Mouse (Mus musculus): ENCODE results near the gene Dcun1d5.
A peak's percentile ranks its signal among the peaks of the same experiment; 100 is the strongest.
"Not testable (repeated sequence)": the region's sequence is repeated elsewhere in the genome, so short reads cannot be mapped to it uniquely, and the experiment has no call there.

Dcun1d5 gene

DNA sequence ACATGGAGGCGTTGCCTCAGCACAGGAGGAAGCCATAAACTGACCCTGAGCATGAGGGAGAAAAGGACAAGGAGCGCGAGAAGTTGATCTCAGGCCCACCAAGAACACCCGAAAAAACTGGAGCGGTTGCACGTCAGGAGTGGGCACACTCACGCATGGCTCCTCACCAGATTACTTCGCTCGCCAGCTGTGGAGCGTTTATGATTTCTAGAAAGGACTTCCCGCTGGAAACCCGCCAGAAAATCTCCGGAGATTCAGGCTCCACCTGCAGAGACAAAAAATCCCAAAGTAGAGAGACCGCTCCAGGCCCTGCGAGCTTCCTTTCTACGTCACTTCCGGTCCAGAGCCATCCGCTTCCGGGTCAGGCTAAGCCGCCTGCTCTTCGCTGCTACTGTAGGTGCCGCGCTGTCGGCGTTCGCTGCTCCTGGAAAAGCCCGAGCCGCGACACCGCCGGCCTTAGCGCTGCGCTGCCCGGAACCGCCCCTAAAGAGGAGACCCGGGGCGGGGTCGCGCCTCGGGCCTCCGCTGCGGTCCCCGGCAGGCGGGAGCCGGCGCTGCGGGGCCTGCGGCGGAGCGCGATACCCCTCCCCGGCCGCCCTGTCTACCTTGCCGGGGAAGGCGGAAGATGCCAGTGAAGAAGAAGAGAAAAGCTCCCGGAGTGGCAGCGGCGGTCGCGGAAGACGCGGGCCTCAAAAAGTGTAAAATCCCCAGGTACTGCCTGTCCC is at the start of gene Dcun1d5, which contains the start of gene Dync2h1:
TSS of gene Dcun1d5 (plus strand) at position 349 of the 725 bp plus-strand sequence.
TSS of gene Dync2h1 (minus strand) at position 275 of the 725 bp plus-strand sequence.
- DNase-seq = peak; percentile 96

DNA sequence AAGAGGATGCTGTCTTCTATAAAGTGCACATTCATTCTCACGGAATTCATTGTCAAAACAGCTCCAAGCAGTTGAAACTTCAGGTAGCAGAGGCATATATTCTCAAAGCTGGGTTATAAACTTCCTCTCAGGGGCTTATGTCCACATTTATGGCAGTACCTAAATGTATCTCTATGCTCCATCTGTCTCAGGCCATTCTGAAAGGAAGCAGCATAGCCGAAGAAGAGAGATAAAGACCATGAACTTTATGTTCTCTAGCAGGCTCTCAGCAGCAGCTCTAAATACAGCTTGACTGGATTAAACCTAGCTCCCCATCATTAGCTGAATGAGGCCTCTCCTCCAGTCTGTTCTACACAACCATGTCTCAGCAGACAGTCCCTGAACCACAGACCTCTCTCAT is 29.9 kb upstream of the Dcun1d5 start:
- no peak for DNase-seq

DNA sequence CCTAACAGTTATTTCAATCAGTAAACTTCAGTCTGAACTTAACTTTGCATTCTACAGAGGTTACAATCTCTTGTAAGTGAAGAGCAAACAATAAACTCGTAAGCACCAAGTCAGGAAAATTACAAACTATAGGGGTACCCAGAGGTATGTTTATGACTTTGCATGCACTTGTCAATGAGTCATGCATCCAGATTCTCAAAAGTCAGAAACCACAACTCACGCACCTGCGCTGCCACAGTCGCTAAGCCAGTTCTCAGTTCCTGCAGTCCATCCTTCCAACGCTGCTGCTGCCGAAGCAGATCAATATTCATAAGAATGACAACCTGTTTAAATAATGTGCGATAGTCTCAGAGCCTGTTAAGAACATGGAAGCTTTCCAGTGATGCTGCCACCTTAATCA is 25.7 kb upstream of the Dcun1d5 start:
- no peak for DNase-seq

DNA sequence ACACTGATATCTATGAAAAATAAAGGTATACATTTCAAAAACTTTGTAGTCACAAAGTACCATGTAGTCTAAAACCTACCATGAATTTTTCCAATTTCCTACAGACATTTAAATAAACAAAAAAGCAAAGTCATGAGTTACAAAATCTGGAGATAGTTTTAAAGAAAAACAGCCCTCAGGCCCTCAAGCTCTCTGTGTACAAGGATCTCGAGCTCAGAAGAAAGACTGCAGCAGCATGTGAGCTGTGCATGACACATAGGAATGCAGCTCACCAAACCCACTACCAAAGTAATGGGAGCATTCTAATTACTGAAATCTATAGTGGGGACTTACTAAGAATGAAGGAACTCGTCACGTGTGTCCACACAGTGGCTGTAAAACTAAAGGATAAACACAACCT is 24.6 kb upstream of the Dcun1d5 start:
- no peak for DNase-seq

DNA sequence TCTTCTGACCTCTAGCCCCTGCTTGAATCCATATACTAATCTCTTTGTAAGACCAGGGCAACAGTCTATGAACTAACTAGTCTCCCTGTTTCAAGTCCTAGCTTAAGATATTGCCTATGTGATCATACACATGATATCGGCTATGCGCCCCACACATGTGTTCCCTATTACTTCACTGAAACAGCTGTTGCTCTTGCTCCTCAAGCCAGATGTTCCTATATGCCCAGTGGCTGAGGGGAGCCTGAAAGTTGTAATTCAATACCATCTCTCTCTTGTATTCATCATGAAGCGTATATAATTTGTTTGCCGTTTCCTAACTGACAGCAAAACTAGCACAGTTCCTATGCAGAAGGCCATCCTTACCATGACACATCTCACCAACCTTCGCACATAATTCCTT is 23.6 kb upstream of the Dcun1d5 start:
- DNase-seq = no peak

DNA sequence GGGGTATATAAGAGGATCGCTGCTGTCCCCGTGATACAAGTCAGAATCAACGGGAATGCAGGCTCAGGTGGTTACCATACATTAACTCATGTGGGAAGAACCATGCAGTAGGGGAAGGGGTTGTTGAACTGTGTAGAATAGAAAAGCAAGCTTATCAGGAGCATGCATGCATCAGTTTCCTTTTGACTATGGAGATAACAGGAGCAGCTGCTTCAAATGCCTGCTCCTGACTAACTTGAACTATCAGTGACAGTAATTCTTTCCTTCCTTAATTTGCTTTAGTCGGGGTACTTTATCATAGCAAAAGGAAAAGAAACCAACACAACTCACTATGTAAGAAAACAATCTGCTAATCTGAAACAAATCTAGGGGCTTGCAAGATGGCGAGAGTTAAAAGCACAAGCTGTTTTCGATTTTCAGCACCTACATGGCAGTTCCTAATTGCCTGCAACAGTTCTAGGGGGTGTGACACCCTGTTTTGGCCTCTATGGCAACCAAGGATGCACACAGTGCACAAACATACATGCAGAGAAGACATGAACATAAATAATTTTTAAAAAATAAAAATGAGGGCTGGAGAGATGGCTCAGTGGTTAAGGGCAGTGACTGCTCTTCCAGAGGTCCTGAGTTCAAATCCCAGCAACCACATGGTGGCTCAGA is 16.9 kb upstream of the Dcun1d5 start:
- no peak for DNase-seq

DNA sequence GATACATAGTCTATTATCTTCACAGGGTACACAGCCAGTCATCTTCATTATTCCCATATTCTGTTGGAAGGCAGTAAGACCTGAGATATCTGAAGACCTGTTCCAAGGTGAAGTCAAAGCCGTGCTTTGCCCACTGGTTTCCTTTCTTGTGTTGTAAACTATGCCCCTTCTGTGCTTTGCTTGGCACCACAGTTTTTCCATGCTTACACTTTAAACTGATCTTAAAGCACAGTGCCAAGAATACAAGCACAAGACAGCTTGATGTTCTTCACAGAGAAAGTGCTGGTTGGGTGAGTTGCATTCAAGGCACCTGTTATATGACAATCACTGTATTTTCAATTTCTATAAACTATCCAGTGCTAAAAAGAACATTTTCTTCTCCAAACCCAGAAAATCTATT is 10.6 kb upstream of the Dcun1d5 start:
- DNase-seq = no peak

DNA sequence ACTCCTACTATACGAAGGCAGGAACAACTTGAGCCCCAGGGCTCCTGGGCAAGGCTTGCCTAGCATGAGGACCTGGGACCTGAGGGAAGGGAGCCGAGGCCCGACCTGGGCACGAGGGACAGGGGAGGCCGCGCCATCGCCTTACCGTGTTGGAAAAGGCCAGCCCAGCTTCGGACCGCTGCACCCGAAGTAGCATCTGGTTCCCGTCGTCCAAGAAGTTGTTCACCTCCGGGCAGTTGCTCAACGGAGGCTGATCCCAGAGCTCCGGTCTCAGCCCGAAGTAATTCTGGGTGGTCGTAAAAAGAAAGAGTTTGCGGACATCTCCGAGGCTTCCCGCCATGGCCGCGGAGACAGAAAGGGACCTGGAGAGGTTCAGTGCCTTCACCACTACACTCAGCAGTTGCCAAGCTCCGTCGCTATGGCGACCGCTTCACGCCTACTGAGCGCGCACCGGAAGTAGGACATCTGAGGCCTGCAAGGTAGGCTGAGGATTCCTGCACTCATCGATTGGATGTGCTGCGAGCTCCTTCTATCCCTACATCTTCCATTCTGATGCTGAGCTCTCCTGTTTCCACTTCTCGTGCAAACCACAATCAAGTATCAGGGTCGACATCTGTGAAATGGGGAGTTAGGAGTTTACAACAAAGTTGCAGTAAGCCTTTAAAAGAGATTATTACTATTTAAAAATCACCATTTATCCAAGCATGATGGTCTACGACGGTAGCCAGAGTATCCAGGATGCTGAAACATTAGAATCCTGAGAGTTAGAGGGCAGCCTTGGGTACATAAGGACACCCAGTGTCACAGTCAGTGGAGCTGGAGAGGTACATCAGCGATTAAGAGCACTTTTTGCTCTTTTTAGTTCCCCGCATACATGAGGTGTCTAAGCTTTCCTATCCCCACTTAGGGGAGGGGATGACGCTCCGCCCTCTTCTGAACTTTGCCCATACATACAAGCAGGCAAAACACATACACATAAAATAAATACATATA is 7.4 kb upstream of the Dcun1d5 start:
- peak; percentile 96 for DNase-seq

DNA sequence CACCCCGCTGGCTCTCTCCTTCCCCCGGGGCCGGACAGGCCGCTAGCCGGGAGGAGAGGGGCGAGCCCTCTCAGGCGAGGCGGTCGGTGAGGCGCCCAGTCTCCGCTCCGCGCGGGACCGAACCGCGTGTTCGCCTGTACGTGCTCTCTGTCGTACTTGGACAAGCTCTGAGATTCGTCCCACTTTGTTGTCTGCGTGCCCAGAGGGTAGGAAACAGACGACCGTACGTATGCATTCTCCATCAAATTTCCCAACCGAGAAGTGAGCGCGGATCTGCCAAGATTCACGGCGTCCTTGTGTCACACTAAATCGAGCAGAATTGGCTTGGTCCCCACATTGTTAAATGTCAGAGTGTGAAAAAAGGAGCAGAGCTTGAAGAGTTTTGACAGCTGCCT is 574 bp downstream of the Dcun1d5 start:
- DNase-seq = peak; percentile 22

DNA sequence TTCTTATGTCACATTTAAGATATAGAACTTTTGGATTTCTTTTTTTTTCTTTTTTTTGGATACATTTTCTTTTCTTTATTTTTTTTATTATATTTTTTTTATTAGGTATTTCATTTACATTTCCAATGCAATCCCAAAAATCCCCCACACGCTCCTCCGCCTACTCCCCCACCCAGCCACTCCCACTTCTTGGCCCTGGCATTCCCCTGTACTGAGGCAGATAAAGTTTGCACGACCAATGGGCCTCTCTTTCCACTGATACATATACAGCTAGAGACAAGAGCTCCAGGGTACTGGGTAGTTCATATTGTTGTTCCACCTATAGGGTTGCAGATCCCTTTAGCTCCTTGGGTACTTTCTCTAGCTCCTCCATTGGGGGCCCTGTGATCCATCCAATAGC is 6.4 kb downstream of the Dcun1d5 start:
- DNase-seq = not testable (repeated sequence)

DNA sequence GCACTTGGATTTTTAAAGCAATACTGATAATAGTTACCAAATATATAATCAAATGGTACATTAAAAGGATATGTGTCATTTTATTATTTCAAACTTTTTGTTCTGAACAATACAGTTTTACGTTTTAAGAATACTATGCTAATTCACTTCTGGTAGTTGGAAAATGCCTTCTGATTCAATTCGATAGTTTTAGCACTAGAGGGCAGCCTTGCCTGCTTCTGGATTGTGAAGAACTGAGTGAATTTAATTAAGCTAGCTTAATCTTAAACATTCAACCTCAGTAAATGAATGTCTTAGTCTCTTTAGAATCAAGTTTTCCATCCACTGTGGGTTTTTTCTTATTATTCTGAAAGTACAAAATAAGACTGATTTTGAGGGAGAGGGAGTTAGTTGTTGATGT is 31.9 kb downstream of the Dcun1d5 start:
- DNase-seq = no peak

DNA sequence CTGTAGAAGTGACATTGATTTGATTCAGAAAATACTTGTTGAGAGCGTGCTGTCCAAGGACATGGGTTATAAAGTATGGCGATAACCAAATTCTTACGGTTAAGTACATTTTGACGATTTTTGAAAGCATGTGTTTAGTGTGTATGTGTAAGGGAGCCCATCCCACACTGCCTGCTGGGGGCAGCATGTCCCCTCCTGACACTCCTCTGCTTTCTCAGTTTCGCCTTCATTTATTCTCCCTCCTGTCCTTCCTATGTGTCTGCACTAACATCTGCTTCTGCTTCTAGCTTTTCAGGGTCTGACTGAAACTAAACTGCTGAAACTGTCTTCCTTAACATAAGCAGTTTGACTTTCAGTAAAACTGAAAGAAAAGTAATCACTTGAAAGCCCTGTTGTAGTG is 36.7 kb downstream of the Dcun1d5 start:
- DNase-seq = no peak

DNA sequence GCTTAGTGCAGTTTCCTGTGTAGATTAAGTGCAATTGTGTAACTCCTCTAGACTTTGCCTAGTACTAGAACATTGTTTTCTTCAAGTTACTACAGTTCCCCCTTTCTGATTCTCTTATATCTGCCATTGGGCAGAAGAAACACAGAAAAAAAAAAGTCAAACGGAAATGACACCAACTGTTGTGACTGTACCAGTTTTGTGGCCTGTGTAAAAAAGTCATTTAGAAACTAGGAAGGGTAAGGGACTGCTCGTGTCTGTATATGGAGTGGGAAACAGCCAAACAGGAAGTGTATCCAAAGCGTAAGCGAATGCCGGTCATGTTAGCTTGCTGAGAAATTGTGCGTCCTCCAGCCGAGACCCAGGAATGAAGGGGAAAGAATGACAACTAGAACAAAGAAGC is 37.1 kb downstream of the Dcun1d5 start:
- no peak for DNase-seq

DNA sequence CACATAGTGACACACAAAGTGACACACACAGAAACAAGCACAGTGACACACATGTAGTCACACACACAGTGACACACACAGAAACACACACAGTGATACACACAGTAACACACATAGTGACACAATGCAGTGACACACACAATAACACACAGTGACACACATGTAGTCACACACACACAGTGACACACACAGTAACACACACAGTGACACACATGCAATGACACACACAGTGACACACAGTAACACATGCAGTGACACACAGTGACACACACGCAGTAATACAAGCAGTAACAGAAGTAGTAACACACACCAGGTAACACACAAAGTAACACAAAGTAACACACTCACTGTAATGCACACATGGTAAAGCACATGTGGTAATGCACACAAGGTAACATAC is 54.3 kb downstream of the Dcun1d5 start:
- no peak for DNase-seq

DNA sequence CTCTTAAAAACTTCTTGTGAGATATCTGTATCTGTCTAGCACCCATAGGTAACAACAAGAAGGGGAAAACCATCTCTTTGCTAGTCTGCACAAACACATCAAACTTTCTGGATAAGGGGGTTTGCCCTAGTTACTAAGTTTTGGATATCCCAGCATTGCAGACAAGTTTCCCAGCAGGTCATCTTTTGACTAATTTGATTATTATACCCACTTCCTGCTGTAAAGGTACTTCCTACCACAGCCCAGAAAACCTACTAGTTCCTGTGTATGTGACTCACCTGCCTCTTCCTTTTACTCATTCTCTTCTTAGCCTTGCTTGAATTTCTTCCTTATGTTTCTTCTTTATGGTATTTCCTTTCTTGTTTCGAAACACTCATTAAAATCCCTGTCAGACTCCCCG is 55.6 kb downstream of the Dcun1d5 start:
- DNase-seq = no peak

DNA sequence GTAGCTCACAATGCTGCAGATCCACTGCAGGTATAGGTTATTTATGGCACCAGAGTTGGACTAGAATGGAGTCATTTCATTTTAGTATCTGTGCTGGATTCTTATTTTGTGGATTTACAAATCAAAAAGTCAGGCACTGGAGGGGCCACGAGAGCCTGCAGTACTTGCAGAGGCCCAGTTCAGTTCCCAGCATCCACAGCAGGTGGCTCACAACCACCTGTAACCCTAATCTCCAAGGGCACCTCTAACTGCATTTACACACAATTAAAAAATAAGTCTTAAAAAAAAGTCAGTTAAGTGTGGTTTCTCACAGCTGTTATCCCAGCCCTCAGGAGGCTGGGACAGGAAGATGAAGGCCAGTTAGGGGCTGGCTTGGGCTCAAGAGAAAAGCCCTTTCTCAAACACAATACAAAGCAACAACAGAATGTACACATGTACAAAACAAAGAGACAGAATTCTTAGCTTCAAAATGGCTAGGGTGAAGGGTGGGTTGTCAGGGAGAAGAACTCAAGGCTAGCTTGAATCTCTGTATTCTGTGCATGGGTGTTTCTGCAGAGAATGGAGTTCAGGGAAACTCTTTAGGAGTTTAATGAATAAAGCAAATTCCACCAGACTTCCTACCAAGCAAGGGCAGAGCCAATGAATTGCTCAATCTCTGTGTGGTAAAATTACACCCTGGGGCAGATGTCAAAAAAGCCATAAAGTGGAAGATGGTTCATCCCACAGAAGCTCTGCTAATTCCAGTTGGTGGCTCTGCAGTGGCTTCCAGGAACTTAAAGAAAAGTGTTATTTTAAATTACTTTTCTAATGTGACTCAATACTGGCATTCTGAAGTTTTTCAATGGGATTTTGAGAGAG is 68.7 kb downstream of the Dcun1d5 start:
- no peak for DNase-seq

All from right cerebral cortex, adult 18-20 months (tissue).